ENCODE assay signal across 9 mouse cellular contexts in the genomic region with DNA sequence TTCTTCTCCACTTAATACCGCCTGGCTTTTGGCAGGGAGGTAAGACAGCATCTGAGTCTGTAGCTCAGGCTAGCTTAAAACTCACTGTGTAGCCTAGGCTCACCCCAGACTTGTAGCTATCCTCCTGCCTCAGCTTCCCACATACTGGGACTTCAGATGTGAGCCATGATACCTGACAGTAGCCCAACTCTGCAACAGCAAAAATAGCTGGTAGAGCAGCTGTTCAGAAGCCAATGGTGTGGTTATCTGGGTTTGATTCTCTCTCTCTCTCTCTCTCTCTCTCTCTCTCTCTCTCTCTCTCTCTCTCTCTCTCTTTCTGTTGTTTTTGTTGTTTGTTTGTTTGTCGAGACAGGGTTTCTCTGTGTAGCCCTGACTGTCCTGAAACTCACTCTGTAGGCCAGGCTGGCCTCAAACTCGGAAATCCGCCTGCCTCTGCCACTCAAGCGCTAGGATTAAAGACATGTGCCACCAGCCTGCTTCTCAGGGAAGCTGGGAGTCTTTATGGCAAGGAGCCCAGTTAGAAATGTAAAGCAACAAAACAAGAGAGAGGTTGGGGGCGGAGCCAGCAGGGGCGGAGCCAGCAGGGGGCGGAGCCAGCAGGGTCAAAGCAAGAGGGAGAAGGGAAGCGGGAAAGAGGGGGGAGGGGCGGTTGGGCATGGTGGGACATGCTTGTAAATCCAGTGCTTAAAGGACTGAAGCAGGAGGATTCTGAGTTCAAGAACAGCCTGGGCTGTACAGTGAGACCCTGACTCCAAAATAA. TPM values are rescaled to one million over a fixed set of nuclear protein-coding genes. Genes with fewer than 3 reads are reported as not detected.
DNase-seq lines count a peak whose midpoint lies in the region; ATAC-seq and TF ChIP-seq lines count a peak whose summit lies in the region.
"Had no signal": no experiment of that assay in that cellular context is flagged by ENCODE, and none has a peak within 500 bp of the region (broad histone marks: within the 10 kb centered on the region; RNA-seq: fewer than 3 reads in every experiment).

No protein-coding gene starts in this region.

- TF ChIP-seq POLR2A in ES-Bruce4 (IDR thresholded peaks at IDR 0.05; ENCODE audit: insufficient read depth, low read length) = peak; percentile 87
- TF ChIP-seq POLR2A in myocyte (IDR thresholded peaks at IDR 0.05; ENCODE audit: insufficient read length, low read depth) = no peak

- H3K9me3 ChIP-seq in hindbrain, embryonic 11.5 days (ENCODE audit: control insufficient read depth, low read length) = no peaks in the 10 kb centered on the region
- H3K9me3 ChIP-seq in hindbrain, postnatal 0 days (ENCODE audit: low read length) = no peaks in the 10 kb centered on the region
- H3K9me3 ChIP-seq in ES-Bruce4 (replicated peaks; ENCODE audit: control insufficient read depth, insufficient read depth, low read length, poor library complexity, severe bottlenecking) = no peaks in the 10 kb centered on the region

- H3K9ac ChIP-seq in hindbrain, embryonic 11.5 days (ENCODE audit: low read depth, low read length) = no peak overlapping the region
- no peak overlapping the region for H3K9ac ChIP-seq in hindbrain, postnatal 0 days (replicated peaks; ENCODE audit: low read length)
- H3K9ac ChIP-seq in ES-Bruce4 (ENCODE audit: low read depth, poor library complexity, severe bottlenecking) = peak overlapping the region; percentile 67

- no peak overlapping the region for H3K27ac ChIP-seq in hindbrain, embryonic 11.5 days (ENCODE audit: low read depth, low read length)
- no peak overlapping the region for H3K27ac ChIP-seq in hindbrain, postnatal 0 days
- H3K27ac ChIP-seq in ES-Bruce4 (ENCODE audit: insufficient read depth, low read length) = peak overlapping the region; percentile 83

- no peaks in the 10 kb centered on the region for H3K36me3 ChIP-seq in hindbrain, embryonic 11.5 days (ENCODE audit: control insufficient read depth, insufficient read depth, low read length)
- no peaks in the 10 kb centered on the region for H3K36me3 ChIP-seq in hindbrain, postnatal 0 days (ENCODE audit: insufficient read depth, low read length)
- H3K36me3 ChIP-seq in ES-Bruce4 (ENCODE audit: control insufficient read depth, insufficient read depth, low read length, poor library complexity, severe bottlenecking) (no peaks in the 10 kb centered on the region), myocyte (ENCODE audit: control insufficient read depth, insufficient read depth) (no peaks in the 10 kb centered on the region)

- TF ChIP-seq EP300 in ES-Bruce4 (IDR thresholded peaks at IDR 0.05; ENCODE audit: insufficient read depth, low read depth, low read length) = peak; percentile 48; the same call in 1 of the 2 replicates

- 73% methylated on average over 10 of the region's 10 CpGs for WGBS in hindbrain, embryonic 11.5 days
- 75% methylated on average over 10 of the region's 10 CpGs for WGBS in hindbrain, postnatal 0 days

- no peak overlapping the region for H3K4me2 ChIP-seq in hindbrain, embryonic 11.5 days (replicated peaks; ENCODE audit: low read depth, low read length)
- H3K4me2 ChIP-seq in hindbrain, postnatal 0 days (ENCODE audit: low read depth, low read length) = no peak overlapping the region
- H3K4me2 ChIP-seq in myocyte (ENCODE audit: low read depth) = peak overlapping the region; percentile 67

- 0 out of 2 replicates have a peak, but pooled peaks cover 3% of the 10 kb centered on the region for H3K4me1 ChIP-seq in hindbrain, embryonic 11.5 days (replicated peaks; ENCODE audit: control insufficient read depth, insufficient read depth, low read length)
- H3K4me1 ChIP-seq in hindbrain, postnatal 0 days (ENCODE audit: insufficient read depth, low read length) = no peaks in the 10 kb centered on the region
- no peaks in the 10 kb centered on the region for H3K4me1 ChIP-seq in ES-Bruce4 (ENCODE audit: control insufficient read depth, insufficient read depth, low read length)

- TF ChIP-seq CTCF in hindbrain, postnatal 0 days (IDR thresholded peaks at IDR 0.05; ENCODE audit: low read depth) = no peak
- no peak for TF ChIP-seq CTCF in ES-Bruce4 (IDR thresholded peaks at IDR 0.05; ENCODE audit: low read depth, low read length)

- peak; percentile 22 for DNase-seq in hindbrain, embryonic 11.5 days (ENCODE audit: low spot score)
- DNase-seq in hindbrain, postnatal 0 days (ENCODE audit: low spot score) = no peak
- peak; percentile 30 for DNase-seq in embryo, embryonic 11 days
- DNase-seq in cerebellum, adult 9-10 months = no peak
- DNase-seq in layer of hippocampus, postnatal 25 days (ENCODE audit: extremely low spot score in 1 of 2, low spot score in 1 of 2) = no peak
- DNase-seq: gastrocnemius, postnatal 36 days had no signal

- H3K79me2 ChIP-seq in myocyte (ENCODE audit: control insufficient read depth, insufficient read depth) = no peaks in the 10 kb centered on the region

- ATAC-seq in hindbrain, embryonic 11.5 days (ENCODE audit: low FRiP score) = peak; percentile 35; the same call in 1 of the 2 replicates
- no peak for ATAC-seq in hindbrain, postnatal 0 days
- ATAC-seq in erythroblast, adult 5-6 weeks (replicated peaks; ENCODE audit: low FRiP score, poor library complexity, severe bottlenecking) = no peak

- H3ac ChIP-seq in myocyte (ENCODE audit: control insufficient read depth, insufficient read length) = no peak overlapping the region

- no peaks in the 10 kb centered on the region for H3K27me3 ChIP-seq in hindbrain, embryonic 11.5 days (ENCODE audit: control insufficient read depth, insufficient read depth, low read length)
- H3K27me3 ChIP-seq in hindbrain, postnatal 0 days (ENCODE audit: insufficient read depth, low read length) = no peaks in the 10 kb centered on the region
- no peaks in the 10 kb centered on the region for H3K27me3 ChIP-seq in ES-Bruce4 (ENCODE audit: control insufficient read depth, insufficient read depth, low read length, poor library complexity, severe bottlenecking)
- H3K27me3 ChIP-seq in myocyte (ENCODE audit: control insufficient read depth, insufficient read depth, insufficient read length) = no peaks in the 10 kb centered on the region

- no peak overlapping the region for H3K4me3 ChIP-seq in hindbrain, embryonic 11.5 days (ENCODE audit: low read depth, low read length)
- H3K4me3 ChIP-seq in hindbrain, postnatal 0 days (ENCODE audit: low read length) = no peak overlapping the region
- no peak overlapping the region for H3K4me3 ChIP-seq in ES-Bruce4 (ENCODE audit: low read depth, low read length)
- peak overlapping the region; percentile 6 for H3K4me3 ChIP-seq in myocyte

TF ChIP-seq in myocyte, 11 proteins besides CTCF, POLR2A, EP300 and RAD21:
- TF ChIP-seq MYOG (IDR thresholded peaks at IDR 0.05; ENCODE audit: control insufficient read depth in 1 of 3, insufficient read depth in 1 of 3, insufficient read length in 2 of 3, low read depth in 2 of 3) = peak in 1 of 3 experiments; percentile 53
- TF ChIP-seq E2F4 (IDR thresholded peaks at IDR 0.05; ENCODE audit: insufficient read depth) = no peak
- TF ChIP-seq POLR2AphosphoS2 (IDR thresholded peaks at IDR 0.05; ENCODE audit: insufficient read length, low read depth) = no peak

RNA-seq across cellular contexts. Expression of a gene that starts 41.3 kb away (rescaled TPM):
- polyA plus RNA-seq in hindbrain, embryonic 11.5 days (2014; fragmentation: Nextera tagmentation; extraction: Ambion mirVana) = 722 and 727 TPM in 2 replicates
- total RNA-seq in hindbrain, postnatal 0 days (2014; rRNA removed) = 86.7 and 87.2 TPM in 2 replicates
- polyA plus RNA-seq in hindbrain, postnatal 0 days (2015; fragmentation: Nextera tagmentation; extraction: Ambion mirVana) = 585 and 630 TPM in 2 replicates
- polyA plus RNA-seq in ES-Bruce4 (2011; ENCODE audit: insufficient read depth, insufficient read length, low read depth, missing spikeins) = 508 and 525 TPM in 2 replicates
- 156 TPM for polyA plus RNA-seq in myocyte (2012; fragmentation: generic; extraction: Trizol)
- total RNA-seq in erythroblast, adult 5-6 weeks (2015; ENCODE audit: low replicate concordance) = 113 and 151 TPM in 2 replicates
- total RNA-seq in erythroblast, adult 5-6 weeks (2017; ENCODE audit: low replicate concordance) = 117 and 135 TPM in 2 replicates
- total RNA-seq in layer of hippocampus, postnatal 25 days (2021) = 100 to 1,000 TPM; 305 to 336 TPM

Comparison
In these comparisons a context has a peak if more than half of its experiments do, and no peak if none do; other contexts are left out.
1. DNase-seq: peak in hindbrain, embryonic 11.5 days (single experiment) and embryo, embryonic 11 days (single experiment); none in hindbrain, postnatal 0 days (single experiment), cerebellum, adult 9-10 months (single experiment) and layer of hippocampus, postnatal 25 days (0 of 2).